Mouse (Mus musculus) forebrain, embryonic 15.5 days (tissue): ENCODE measurements at regions not wholly inside any gene's neighbourhood (a gene's known extent, or its start where the extent isn't known, plus 50 kb on each side); places are given as distances from the start of the nearest gene placed in this dataset.

ENCODE experiments used
- ATAC-seq: fragments of 200-750 bp; cut with Nextera tagmentation; replicated peaks from 2 replicates; pipeline ENCODE4 v1.8.0; 2017; ENCODE audit warnings: mild to moderate bottlenecking, moderate TSS enrichment, moderate library complexity
- H3K27ac ChIP-seq: fragments of 300-500 bp; sonication (generic); replicated peaks from 2 replicates; pipeline ENCODE4 v1.5.1; 2015; ENCODE audit warnings: mild to moderate bottlenecking, inconsistent platforms
- H3K27me3 ChIP-seq: fragments of 300-500 bp; sonication (generic); 2 replicates; pipeline ENCODE4 v1.6.1; 2015; ENCODE audit warnings: inconsistent platforms
- H3K36me3 ChIP-seq: fragments of 300-500 bp; sonication (generic); 2 replicates; pipeline ENCODE4 v1.6.1; 2015; ENCODE audit warnings: mild to moderate bottlenecking, inconsistent platforms
- H3K4me1 ChIP-seq: fragments of 300-500 bp; sonication (generic); 2 replicates; pipeline ENCODE4 v1.6.1; 2015; ENCODE audit warnings: inconsistent platforms
- H3K4me2 ChIP-seq: fragments of 300-500 bp; sonication (generic); replicated peaks from 2 replicates; pipeline ENCODE4 v1.6.1; 2015; ENCODE audit warnings: mild to moderate bottlenecking, inconsistent platforms
- H3K4me3 ChIP-seq: fragments of 300-500 bp; sonication (generic); 2 replicates; pipeline ENCODE4 v1.5.1; 2015; ENCODE audit warnings: mild to moderate bottlenecking, inconsistent platforms
- H3K9ac ChIP-seq: fragments of 300-500 bp; sonication (generic); replicated peaks from 2 replicates; pipeline ENCODE4 v1.6.1; 2015; ENCODE audit warnings: mild to moderate bottlenecking, inconsistent platforms
- H3K9me3 ChIP-seq: fragments of 300-500 bp; sonication (generic); 2 replicates; pipeline ENCODE4 v1.6.1; 2016; ENCODE audit warnings: inconsistent platforms
- WGBS: fragments of 180-500 bp; shearing (Covaris S2); methylation state at CpG from one replicate; pipeline ENCODE4 v1.1.7; 2015; ENCODE audit warnings: mixed read lengths; 5-methylcytosine and 5-hydroxymethylcytosine counted together

- H3K27ac ChIP-seq, result no peak overlapping the region
- H3K9ac ChIP-seq, result no peak overlapping the region
- no peak; the same call in 1 of the 2 replicates for ATAC-seq
- no peaks in the 10 kb centered on the region for H3K4me1 ChIP-seq
- 2% methylated on average over 2 of the region's 2 CpGs for WGBS
- H3K36me3 ChIP-seq, result no peaks in the 10 kb centered on the region
- H3K27me3 ChIP-seq, result no peaks in the 10 kb centered on the region
- H3K4me2 ChIP-seq, result no peak overlapping the region
- H3K4me3 ChIP-seq, result no peak overlapping the region
- H3K9me3 ChIP-seq, result no peaks in the 10 kb centered on the region
These were observed 106.0 kb upstream of the Npy start for GRCm38 (mm10) chr6:49716520-49716919.

GRCm38 (mm10) chr6:49716945-49717344 is 105.6 kb upstream of the Npy start:
- WGBS, result 15% methylated on average over 1 of the region's 1 CpGs
- ATAC-seq, result no peak
- no peaks in the 10 kb centered on the region for H3K4me1 ChIP-seq
- no peak overlapping the region for H3K4me2 ChIP-seq
- no peaks in the 10 kb centered on the region for H3K27me3 ChIP-seq
- no peaks in the 10 kb centered on the region for H3K36me3 ChIP-seq
- no peak overlapping the region for H3K4me3 ChIP-seq
- no peak overlapping the region for H3K27ac ChIP-seq
- no peak overlapping the region for H3K9ac ChIP-seq
- H3K9me3 ChIP-seq, result no peaks in the 10 kb centered on the region

GRCm38 (mm10) chr6:49733191-49733590 is 89.3 kb upstream of the Npy start:
- H3K4me1 ChIP-seq, result no peaks in the 10 kb centered on the region
- no peak overlapping the region for H3K4me3 ChIP-seq
- H3K4me2 ChIP-seq, result no peak overlapping the region
- WGBS, result 79% methylated on average over 5 of the region's 5 CpGs
- no peak for ATAC-seq
- no peak overlapping the region for H3K9ac ChIP-seq
- H3K36me3 ChIP-seq, result no peaks in the 10 kb centered on the region
- H3K9me3 ChIP-seq, result no peaks in the 10 kb centered on the region
- H3K27ac ChIP-seq, result no peak overlapping the region
- H3K27me3 ChIP-seq, result no peaks in the 10 kb centered on the region

- no peak overlapping the region for H3K9ac ChIP-seq
- peaks cover 12% of the 10 kb centered on the region; the same call in 1 of the 2 replicates for H3K4me1 ChIP-seq
- H3K27ac ChIP-seq, result no peak overlapping the region
- no peak for ATAC-seq
- WGBS, result 82% methylated on average over 3 of the region's 3 CpGs
- H3K27me3 ChIP-seq, result no peaks in the 10 kb centered on the region
- no peak overlapping the region for H3K4me2 ChIP-seq
- H3K4me3 ChIP-seq, result no peak overlapping the region
- no peaks in the 10 kb centered on the region for H3K36me3 ChIP-seq
- H3K9me3 ChIP-seq, result no peaks in the 10 kb centered on the region
These were observed 79.4 kb upstream of the Npy start for GRCm38 (mm10) chr6:49743157-49743556.

- ATAC-seq, result no peak
- Histone ChIP-seq H3K36me3 (no peaks in the 10 kb centered on the region), H3K9me3 (no peaks in the 10 kb centered on the region), H3K27ac (peak overlapping the region; percentile 47; the same call in 1 of the 2 replicates), H3K4me1 (peaks cover 12% of the 10 kb centered on the region), H3K9ac (no peak overlapping the region), H3K27me3 (no peaks in the 10 kb centered on the region), H3K4me3 (no peak overlapping the region), H3K4me2 (no peak overlapping the region)
- WGBS, result 25% methylated on average over 4 of the region's 4 CpGs
These were observed 77.2 kb upstream of the Npy start for GRCm38 (mm10) chr6:49745301-49745700.

- ATAC-seq, result no peak
- Histone ChIP-seq H3K27ac (no peak overlapping the region), H3K9me3 (no peaks in the 10 kb centered on the region), H3K9ac (no peak overlapping the region), H3K36me3 (no peaks in the 10 kb centered on the region), H3K4me2 (no peak overlapping the region), H3K4me3 (no peak overlapping the region), H3K27me3 (no peaks in the 10 kb centered on the region), H3K4me1 (peaks cover 10% of the 10 kb centered on the region)
- WGBS, result 61% methylated on average over 2 of the region's 2 CpGs
These were observed 72.0 kb upstream of the Npy start for GRCm38 (mm10) chr6:49750544-49750943.

DNA sequence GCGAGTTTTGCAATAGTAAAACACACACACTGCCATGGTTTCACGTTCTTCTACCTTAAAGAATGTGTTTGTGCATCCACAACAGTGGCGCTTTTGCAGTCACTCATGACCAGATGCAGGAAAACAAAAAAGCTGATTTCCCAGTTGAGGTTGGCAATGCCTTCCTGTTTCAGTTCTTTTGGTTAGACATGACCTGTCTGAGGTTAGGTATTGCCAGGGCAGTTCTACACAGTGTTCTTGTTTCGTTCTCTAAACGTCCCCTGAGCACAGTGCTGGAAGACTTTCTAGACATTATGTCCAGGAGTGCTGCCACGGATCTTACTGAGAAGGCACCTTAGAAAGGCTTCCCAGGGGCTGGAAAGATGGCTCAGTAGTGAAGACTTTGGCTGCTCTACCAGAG is 62.9 kb upstream of the Npy start:
- Histone ChIP-seq H3K9ac (no peak overlapping the region), H3K4me1 (no peaks in the 10 kb centered on the region), H3K27ac (no peak overlapping the region), H3K9me3 (no peaks in the 10 kb centered on the region), H3K4me3 (no peak overlapping the region), H3K36me3 (no peaks in the 10 kb centered on the region), H3K4me2 (no peak overlapping the region), H3K27me3 (no peaks in the 10 kb centered on the region)
- no peak for ATAC-seq
- 86% methylated on average over 6 of the region's 6 CpGs for WGBS

DNA sequence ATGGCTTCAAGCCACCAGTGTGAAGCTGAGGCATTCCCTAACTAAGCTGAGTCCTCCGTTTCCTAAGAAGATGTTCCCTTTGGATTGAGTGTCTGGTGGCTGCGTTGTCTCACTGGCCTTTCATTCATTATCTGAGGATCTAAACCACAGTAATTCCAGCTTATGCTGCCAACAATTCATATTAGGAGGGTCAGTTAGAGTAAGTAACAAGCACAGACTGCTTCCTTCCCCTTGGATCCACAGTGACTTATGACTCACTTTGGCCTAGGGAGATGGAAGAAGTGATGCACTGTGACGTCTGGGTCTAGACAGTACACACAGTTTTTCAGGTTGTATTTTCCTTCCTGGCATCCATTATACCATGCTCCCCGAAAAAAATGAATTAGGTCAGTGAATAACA is 57.8 kb upstream of the Npy start:
- ATAC-seq, result no peak
- WGBS, result 85% methylated on average over 4 of the region's 4 CpGs
- Histone ChIP-seq H3K9ac (no peak overlapping the region), H3K4me1 (no peaks in the 10 kb centered on the region), H3K36me3 (no peaks in the 10 kb centered on the region), H3K4me2 (no peak overlapping the region), H3K4me3 (no peak overlapping the region), H3K27me3 (no peaks in the 10 kb centered on the region), H3K27ac (no peak overlapping the region), H3K9me3 (no peaks in the 10 kb centered on the region)

DNA sequence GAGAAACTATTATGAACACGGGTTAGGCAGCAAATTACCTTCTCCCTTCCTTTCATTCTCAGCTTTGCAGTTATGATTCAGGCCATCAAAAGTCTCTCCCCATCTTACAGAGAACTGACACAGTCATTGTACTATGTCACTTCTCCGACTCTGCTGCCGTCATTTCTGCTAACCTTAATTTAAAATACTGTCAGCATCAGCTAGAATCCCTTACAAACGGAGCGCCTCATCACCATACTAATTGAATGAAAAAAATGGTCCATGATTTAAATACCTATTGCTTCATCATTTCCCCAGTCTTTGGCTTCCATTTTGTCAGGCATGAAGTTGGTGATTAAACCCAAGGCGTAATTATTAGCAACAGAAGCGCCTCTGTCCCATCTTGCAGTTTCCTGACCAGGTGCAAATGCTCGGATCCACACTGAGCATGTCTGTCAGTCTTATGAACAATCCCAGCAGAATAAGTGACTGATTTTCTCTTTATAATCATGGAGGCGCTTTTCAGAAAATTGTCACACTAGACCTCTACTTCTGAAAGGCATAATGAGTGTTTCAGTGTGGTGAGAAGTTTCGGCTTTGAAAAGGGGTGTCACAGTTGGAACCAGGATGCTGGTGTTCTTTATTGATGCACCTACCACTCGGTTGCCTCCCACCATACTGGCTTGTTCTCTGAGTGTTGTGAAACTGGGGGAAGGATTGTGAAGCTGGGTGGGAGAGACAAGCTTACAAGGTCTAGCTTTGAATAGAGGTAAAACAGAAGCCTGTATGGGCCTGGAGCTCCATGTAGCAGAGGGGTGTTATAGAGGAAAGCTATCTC is 52.4 kb upstream of the Npy start:
- no peaks in the 10 kb centered on the region for H3K27me3 ChIP-seq
- H3K36me3 ChIP-seq, result no peaks in the 10 kb centered on the region
- H3K9me3 ChIP-seq, result no peaks in the 10 kb centered on the region
- H3K9ac ChIP-seq, result no peak overlapping the region
- H3K4me3 ChIP-seq, result no peak overlapping the region
- peak; percentile 51 for ATAC-seq
- H3K27ac ChIP-seq, result peak overlapping the region; percentile 48
- H3K4me2 ChIP-seq, result no peak overlapping the region
- 50% methylated on average over 11 of the region's 11 CpGs for WGBS
- 0 out of 2 replicates have a peak, but pooled peaks cover 3% of the 10 kb centered on the region for H3K4me1 ChIP-seq
